Mouse (Mus musculus): ENCODE measurements around the gene Slc39a11.
"Not testable (repeated sequence)": the region's sequence is repeated elsewhere in the genome, so short reads cannot be mapped to it uniquely, and the experiment has no call there.

Slc39a11 gene

DNA sequence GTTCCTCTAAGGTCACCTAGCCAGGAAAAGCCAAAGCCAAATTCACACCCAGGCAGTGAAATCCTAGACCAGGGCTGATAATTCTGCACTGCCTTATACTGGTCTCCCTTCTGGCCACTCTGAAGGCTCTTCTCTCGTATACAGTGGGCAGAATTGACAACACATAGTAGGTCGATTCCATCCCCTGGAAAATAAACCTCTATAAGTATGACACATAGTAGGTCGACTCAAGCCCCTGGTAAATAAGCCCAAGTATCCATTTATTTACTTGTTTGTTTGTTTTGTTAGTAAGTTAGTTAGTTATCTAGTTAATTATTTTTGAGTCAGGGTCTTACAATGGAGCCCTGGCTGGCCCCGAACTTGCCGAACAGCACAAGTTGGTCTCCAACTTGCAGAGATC lies 54.7 kb downstream of the Slc39a11 start:
- no peak for DNase-seq (ENCODE audit: low read depth)

DNA sequence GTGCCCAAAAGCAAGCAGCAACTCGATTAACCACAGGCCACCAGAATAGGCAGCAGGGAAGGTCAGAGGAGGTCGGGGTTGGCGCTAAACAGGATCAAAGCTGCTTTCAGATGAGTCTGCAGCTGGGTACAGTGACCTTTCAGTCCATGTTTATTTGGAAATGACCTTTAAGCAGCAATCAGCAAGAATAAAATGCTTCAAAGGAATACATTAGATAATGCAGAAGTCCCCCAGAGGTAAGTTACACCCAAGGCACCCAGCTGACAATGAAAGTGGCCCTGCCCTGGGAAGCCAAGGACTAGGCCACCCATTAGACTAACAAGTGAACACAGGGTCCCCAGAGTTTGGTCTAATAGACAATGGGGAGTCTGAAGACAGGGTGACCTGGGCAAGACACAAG lies 60.9 kb downstream of the Slc39a11 start:
- DNase-seq (ENCODE audit: low read depth) = no peak

DNA sequence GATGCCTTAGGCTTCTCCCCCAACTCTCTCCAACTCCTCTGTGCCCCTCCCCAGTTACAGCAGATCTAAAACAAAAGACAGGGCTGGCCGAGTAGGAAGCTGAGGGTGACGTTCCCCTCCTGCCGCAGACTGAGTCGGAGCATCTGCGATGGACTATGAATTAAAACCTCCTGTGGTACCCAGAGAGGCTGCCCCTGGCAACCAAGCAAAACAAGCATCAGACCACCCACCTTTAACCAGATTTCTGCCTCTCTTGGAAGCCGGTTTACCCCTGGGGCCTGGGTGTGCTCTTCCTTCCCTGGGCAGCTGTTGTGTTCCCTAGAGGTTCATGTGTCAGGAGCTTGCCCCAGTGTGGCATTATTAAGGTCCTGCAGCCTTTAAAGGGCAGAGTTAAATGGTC lies 63.5 kb downstream of the Slc39a11 start:
- no peak for DNase-seq (ENCODE audit: low read depth)

DNA sequence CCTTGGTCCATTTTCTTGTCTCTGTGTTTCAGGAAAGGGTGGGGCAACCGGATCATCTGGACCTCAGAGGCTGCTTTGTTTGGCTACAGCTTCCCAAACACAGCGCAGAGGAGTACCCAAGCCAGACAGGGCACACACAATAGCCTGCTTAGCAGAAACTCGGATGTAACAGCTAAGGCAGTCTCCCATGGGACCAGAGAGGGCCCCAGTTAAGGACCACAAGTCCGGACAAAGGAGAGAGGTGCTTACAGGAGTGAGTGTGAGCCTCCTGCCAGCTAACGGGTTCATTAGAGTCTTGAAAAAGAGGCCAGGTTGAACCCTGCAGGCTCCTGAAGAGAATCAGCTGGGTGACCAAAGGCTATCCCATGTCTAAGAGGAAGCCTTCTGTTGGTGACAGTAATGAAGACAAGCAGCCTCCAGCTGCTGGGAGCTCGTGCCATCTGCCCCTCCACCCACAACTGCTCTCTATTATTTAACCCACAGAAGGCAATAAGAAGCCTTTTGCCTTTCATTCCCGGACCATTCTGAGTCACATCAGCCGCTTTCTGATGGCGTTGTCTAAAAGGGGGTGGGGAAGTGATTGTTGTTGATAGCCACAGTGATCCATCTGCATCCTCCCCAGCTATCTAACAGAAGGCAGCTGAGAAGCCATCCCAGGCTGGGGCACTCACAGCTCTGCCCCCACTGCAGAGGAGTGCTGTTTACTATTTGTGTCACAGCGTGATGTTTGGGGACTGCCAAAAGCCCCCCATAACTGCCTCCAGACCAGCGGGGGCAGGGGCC lies 65.8 kb downstream of the Slc39a11 start:
- DNase-seq (ENCODE audit: low read depth) = no peak

DNA sequence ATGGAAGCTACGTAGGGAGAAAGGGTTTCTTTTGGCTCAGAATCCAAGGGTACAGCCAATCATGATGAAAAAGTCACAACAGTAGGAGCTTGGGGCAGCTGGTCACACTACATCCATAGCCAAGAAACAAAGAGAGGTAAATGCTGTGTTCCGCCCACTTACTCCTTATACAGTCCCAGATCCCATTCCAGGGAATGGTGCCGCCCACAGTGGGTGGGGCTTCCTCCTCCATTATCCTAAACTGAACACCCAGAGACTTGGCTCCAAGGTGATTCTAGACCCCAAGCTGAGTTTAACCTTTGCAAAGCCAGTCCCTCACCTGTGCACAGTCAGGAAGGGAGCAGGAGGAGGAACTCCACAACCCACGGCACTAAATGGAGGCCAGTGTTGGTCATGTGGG lies 72.7 kb downstream of the Slc39a11 start:
- DNase-seq (ENCODE audit: low read depth) = no peak

DNA sequence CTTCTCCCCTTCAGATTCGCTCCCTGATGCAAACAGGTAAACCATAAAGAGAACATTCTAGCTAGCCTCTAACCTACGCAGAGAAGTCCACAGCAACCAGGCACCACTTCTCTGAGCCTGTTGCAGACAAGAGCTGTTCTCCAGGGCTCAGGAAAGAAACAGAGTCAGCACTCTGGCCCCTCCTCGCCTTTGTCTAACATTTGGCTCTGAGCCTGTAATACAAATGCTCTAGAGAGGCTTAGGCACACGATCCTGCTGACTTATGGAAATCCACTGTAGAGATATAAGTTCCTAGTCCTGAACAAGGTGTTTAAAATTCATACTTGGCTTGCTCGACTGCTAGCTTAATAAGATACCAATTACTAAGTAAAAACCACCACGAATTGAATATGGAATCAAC lies 77.2 kb downstream of the Slc39a11 start:
- no peak for DNase-seq (ENCODE audit: low read depth)

DNA sequence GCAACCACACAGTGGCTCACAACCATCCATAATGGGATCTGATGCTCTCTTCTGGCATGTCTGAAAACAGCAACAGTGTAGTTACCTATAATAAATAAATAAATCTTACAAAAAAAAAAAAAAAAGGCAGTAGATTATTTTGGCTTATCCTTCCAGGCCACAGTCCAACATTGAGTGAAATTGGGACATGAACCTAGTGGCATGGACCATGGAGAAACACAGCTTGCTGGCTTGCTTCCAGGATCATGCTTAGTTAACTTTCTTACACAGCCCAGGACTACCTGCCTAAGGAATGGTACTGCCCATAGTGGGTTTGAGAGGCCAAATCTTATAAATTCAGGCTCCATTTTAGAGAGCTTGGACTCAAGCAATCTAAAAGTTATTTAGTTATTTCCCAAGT lies 78.3 kb downstream of the Slc39a11 start:
- no peak for DNase-seq (ENCODE audit: low read depth)

DNA sequence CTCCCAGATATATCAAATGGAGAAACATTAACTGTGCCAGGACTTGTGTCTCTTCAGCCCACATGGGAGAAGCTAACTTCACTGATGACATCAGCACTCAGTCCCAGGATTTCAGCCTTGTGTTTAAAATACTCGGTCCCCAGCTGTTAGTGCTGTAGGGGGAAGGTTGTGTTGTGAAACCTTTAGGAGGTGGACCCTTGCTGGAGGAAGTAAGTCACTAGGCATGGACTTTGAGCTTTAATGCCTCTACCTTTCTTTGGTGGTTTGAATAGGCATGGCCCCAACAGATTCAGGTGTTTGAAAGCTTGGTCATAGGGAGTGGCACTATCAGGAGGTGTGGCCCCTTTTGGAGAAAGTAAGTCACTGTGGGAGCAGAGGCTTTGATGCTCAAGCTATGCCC lies 80.9 kb downstream of the Slc39a11 start:
- no peak for DNase-seq (ENCODE audit: low read depth)

DNA sequence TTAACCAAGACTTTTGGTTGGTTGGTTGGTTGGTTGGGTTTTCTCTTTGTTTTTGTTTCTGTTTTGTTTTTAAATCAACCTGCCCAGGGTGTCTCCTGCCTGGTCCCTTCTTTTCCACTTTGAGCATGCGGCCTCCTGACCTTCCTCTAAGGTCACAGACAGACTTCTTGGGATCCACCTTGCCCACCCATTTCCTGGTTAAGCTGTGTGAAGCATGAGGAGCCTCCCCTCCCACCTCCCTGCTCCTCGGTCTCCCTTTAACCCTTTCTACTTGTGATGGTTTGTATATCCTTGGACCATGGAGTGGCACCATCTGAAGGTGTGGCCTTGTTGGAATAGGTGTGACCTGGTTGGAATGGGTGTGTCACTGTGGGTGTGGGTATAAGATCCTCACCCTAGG lies 82.0 kb downstream of the Slc39a11 start:
- DNase-seq (ENCODE audit: low read depth) = not testable (repeated sequence)

DNA sequence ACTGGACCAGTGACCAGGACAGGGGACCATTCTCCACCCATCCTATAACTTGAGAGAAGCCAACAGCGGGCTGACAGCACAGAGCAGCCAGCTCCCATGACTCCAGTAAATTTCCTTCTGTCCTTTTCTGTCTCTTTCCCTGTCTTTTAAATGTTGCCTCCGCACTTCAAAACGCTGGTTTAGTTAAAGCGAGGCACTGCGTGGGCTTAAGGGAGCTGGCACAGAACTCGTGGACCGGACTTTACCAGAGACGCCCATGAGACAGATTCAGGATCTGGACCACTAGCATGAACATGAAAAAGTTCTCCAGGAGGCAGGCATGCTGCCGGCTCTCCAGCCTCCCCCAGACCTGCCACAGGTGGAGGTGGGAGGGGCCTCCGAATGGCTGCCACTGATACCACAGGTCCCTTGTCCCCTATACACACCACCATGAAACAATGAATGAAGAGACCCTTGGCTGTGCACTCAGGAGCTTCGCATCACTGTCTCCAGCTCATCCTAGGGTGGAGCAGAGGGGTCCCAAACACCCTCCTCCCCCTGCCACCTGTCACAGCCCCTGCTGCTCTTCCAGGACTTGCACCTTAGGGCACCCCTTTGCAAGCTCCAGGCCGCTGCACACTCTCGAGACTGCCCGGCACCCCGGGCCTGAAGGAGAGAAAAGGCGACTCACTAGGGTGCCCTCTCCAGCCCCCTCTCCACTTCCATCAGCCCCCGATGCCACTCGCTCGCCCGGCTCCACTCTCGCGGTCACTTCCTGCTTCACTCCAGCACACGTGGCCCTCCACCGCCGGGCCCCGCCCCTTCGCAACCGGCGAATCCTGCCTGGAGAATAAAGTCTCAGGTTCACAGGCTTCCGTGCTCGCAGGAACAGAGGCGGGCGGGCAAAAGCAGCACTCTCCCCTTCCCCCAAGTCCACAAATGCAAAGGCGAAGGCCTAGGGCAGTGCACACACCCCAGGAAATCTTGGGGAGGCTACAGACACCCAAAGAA lies 84.6 kb downstream of the Slc39a11 start:
- peak; percentile 78 for DNase-seq (ENCODE audit: low read depth)

DNA sequence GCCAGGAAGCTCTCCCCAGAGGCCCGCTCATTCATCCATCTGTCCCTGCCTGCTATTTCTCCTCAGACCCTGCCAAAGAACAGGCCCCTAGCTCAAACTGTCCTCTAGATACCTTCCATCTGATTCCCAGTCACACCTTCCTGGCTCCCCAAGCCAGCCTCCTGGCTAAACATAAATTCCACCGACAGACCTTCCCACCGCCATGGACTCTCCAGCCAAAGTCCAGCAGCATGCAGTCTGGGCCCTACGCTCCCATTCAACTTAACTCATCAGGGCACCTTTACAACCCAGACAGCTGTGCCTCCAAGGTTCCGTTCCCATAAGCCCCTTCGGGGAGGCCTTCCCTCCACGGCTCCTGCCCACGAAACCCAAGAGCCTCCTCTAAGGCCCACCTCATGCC lies 87.6 kb downstream of the Slc39a11 start:
- no peak for DNase-seq (ENCODE audit: low read depth)

DNA sequence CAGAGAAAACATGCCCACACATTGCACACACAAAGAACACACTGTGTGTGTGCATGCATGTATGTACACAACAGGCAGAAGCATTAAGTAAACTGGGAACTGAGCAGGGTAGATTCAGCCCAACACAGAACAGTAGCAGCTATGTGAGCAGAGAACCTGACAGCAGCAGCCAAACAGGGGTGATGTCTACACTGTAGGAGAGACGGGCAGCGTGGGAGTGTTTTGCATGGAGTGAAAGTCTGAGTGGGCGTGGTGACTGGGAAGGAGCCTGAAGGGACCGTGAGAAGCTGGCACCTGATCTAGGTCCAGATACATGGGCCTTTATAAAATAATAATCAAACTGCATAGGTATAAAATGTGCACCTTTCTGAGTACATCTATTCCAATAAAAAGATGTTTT lies 89.7 kb downstream of the Slc39a11 start:
- no peak for DNase-seq (ENCODE audit: low read depth)

DNA sequence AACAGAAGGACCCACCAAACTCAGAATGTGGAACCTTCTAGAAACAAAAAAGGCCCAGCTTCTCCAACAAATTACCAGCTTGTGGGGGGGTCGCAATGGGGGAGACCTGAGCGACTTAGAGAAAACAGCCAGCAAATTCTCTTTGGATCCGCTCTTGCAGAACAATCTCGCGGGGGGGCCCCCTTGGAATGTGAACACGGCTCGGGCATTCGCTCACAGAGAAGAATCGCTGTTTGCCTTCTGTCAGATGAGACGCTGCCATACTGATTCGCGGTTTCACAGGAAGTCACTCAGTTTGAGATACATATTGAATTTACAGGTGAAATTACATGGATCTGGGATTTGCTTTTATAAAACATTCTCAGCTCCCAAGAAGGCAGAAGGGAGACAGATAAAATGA lies 91.4 kb downstream of the Slc39a11 start:
- DNase-seq (ENCODE audit: low read depth) = no peak

DNA sequence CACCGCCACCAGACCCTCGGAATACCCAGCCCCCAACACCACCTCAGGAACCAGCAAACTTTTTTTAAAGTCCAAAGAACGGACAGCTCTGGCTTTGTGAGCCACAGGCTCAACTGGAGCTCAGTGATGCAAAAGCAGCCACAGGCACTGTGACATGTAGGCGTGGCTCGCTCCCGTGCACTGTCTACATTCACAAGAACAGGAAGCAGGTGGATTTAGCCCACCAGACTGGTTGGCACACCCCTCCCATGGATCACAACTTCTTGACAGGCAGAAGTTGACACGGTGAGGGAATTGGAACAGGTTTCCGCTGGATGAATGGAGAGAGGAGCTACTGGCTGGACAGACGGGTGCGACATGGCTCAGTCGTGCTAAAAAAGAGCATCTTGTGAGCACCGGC lies 93.7 kb downstream of the Slc39a11 start:
- DNase-seq (ENCODE audit: low read depth) = no peak

DNA sequence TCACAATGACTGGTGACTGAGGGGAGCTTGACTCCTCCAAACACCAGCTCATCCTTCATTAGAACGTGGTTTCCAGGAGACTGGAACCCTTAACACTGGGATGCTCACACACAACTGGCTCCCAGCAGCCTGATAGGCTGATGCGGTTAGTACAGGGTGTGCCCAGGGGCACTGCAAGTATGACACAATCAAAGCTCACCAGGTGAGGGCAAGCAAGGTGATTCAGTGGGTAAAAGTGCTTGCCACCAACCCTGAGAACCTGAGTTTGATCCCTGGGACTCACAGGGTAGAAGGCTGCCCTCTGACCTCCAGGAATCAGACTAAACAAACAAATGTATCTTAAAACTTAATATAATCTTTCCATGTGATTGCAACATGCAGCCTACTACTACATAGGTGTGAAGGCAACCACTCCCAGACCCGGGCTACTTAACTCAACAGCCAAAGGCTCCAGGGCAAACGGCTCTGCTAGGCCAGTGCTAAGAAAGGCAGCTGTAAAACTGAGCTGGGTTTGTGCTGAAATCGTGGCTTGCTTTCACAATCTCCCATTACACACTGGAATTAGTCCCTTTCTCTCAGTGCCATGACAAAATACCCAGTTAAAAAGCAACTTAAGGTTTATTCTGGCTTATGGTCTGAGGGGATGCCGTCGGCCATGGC lies 95.0 kb downstream of the Slc39a11 start:
- DNase-seq (ENCODE audit: low read depth) = no peak

DNA sequence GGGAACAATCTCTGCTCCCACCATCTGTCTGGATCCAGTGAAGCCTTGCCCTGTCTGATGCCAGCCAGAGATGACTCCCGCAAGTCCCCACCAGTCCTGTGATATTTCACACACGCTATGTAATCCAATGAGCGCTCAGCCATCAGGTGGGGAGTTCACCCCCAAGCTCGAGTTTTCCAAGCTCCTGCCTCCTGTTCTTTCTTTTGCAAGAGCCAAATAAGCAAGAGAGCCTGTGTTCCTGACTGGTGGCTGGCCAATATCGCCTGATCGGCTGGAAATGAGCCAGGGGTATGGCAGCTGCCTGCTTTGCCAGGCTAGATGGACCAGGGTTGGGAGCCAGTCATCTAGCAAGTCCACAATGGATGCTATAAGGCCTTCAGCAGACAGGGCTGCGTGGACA lies 95.7 kb downstream of the Slc39a11 start:
- no peak for DNase-seq (ENCODE audit: low read depth)

DNA sequence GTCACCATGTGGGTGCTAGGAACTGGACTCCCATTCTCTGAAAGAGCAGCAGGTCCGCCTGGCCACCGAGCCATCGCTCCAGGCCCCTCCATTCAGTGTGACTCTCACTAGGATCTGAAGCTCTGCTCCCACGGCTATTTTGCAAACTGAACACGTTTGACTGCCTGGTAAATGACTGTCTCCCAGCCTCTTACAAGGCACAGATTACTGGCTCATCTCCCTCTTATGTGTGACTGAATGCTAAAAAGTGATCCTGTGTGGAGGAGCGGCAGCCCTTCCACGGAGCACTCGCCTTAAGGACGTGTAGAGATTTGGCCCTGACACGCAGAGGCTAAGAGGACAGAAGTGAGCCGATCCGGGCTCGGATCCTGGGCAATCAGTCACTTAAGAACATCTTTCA lies 96.3 kb downstream of the Slc39a11 start:
- no peak for DNase-seq (ENCODE audit: low read depth)

DNA sequence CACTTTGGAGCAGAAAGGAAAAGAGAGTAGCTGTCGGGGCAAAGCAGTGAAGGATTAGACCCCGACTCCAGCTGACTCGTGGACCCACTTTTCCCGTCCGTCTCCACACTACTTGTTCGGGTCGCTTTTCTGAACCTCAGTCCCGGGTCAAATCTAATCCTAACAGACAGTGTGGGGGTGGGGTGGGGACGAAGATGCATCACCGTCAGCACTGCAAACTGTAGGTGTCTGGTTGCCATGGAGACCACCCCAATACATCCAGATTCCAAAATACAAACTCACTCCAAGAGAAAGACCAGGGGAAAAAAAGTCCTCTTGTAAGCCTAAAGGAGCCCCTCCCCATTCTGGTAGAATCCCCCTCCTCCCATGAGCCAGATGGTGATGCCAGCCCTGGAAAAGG lies 97.3 kb downstream of the Slc39a11 start:
- DNase-seq (ENCODE audit: low read depth) = no peak

DNA sequence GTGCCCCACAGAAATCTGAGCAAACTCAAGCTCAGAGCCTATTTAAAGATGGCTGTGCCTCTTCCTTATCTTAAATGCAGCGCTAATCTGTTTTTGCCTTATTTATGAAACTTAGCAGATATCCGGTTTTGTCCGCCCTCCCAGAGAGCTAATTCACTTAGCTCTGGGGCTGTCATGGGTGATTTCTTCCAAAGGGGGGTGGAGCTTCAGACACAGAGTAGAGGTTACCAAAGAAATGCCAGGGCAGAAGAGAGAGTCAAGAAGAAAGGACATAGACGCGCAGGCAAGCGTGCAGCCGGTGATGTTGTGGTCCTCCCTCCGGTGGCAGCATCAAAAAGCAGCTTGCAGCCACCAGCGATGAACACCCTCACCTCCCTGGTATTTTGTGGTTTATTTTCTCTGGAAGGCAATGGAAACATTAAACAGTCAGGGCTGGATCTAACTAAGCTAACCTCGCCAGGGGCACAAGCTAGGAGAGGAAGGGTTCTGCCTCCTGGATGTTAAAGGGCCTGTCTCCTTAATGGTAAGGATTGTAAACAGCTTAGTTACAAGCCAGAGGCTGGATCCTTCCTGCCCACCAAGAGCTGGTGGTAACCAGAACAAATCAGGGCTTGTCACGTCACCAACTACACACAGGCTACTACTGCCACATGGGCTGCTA lies 103.5 kb downstream of the Slc39a11 start:
- DNase-seq (ENCODE audit: low read depth) = no peak

DNA sequence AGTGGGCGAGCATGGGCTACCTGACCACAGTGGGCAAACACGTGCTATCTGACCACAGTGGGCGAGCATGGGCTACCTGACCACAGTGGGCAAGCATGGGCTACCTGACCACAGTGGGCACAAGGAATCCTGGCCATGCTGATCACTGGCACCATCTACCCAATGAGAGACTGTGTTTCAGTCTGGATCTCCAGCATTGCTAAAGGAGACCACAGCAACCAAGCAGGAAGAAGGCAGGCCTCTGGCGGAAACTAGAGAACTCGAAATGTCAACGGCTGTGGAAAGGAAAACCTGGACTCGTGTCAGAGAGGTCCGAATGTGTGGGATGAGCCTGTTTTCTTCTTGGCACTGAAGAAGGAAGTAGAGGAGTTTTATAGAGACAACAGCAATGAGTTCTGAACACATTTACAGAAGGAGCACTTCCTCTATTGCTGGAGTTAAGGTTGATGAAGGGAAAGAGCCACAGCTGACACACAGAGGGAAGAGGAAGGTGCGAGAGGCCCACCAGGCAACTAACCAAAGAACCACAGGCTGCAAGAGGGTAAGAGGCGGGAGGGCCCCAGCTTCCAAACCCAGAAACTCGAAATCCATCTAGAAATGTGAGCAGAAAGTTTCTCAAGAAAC lies 105.8 kb downstream of the Slc39a11 start:
- DNase-seq (ENCODE audit: low read depth) = peak; percentile 39

DNA sequence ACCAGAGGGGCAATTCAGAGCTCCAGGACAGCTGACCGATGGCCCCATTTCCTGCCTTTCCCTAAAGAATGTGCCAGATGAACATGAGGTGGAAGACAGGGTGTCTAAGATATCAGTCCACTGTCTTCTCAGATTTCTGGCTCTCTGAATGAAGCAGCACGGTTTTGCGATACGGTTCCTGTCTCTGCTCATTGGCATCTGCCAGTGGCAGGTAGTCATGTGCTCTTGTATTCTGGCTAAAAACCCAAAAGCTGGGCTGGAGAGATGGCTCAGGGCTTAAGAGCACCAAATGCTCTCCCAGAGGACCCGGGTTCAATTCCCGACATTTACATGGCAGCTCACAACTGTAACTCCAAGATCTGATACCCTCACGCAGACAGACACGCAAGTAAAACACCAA lies 108.8 kb downstream of the Slc39a11 start:
- no peak for DNase-seq (ENCODE audit: low read depth)
